Mouse (Mus musculus): ENCODE measurements at regions not wholly inside any gene's neighbourhood (a gene's known extent, or its start where the extent isn't known, plus 50 kb on each side); places are given as distances from the start of the nearest gene placed in this dataset.

- TF ChIP-seq CTCF (IDR thresholded peaks at IDR 0.05; ENCODE audit: borderline replicate concordance, extremely low read depth, insufficient read depth, insufficient read length), result no peak
- no peak for TF ChIP-seq POLR2A (IDR thresholded peaks at IDR 0.05; ENCODE audit: borderline replicate concordance, extremely low read depth, insufficient read depth, insufficient read length, poor library complexity, severe bottlenecking)
Measured at GRCm38 (mm10) chr2:21058940-21059339, 90.3 kb upstream of the Arhgap21 start.

All from brain, embryonic 14.5 days (tissue).